Mouse (Mus musculus) cerebellum, adult 9-10 months (tissue): ENCODE data around the gene Spata6.

ENCODE experiments used
- DNase-seq: peaks from one replicate; pipeline ENCODE4 v3.0.0; 2022

The Spata6 gene

GRCm38 (mm10) chr4:111719776-111720661 lies at the start of gene Spata6:
Gene Spata6, plus strand, starts transcription at chr4:111719984.
- DNase-seq = peak; percentile 9

- DNase-seq = no peak
Observed at GRCm38 (mm10) chr4:111670566-111671421, 49.0 kb upstream of the Spata6 start.

- no peak for DNase-seq
Observed at GRCm38 (mm10) chr4:111671440-111671839, 48.3 kb upstream of the Spata6 start.

GRCm38 (mm10) chr4:111673904-111674303 lies 45.9 kb upstream of the Spata6 start:
- DNase-seq = no peak

- no peak for DNase-seq
Observed at GRCm38 (mm10) chr4:111681926-111682325, 37.9 kb upstream of the Spata6 start.

GRCm38 (mm10) chr4:111682793-111683192 lies 37.0 kb upstream of the Spata6 start:
- no peak for DNase-seq

- no peak for DNase-seq
Observed at GRCm38 (mm10) chr4:111683843-111684242, 35.9 kb upstream of the Spata6 start.

- no peak for DNase-seq
Observed at GRCm38 (mm10) chr4:111685951-111686350, 33.8 kb upstream of the Spata6 start.

- peak; percentile 25 for DNase-seq
Observed at GRCm38 (mm10) chr4:111686951-111687350, 32.8 kb upstream of the Spata6 start.

- DNase-seq = peak; percentile 46
Observed at GRCm38 (mm10) chr4:111687613-111688012, 32.2 kb upstream of the Spata6 start.

- DNase-seq = no peak
Observed at GRCm38 (mm10) chr4:111691057-111691543, 28.7 kb upstream of the Spata6 start.

GRCm38 (mm10) chr4:111701381-111701780 lies 18.4 kb upstream of the Spata6 start:
- DNase-seq = no peak

- no peak for DNase-seq
Observed at GRCm38 (mm10) chr4:111704126-111704525, 15.7 kb upstream of the Spata6 start.

- DNase-seq = no peak
Observed at GRCm38 (mm10) chr4:111704975-111705374, 14.8 kb upstream of the Spata6 start.

GRCm38 (mm10) chr4:111719296-111719695 lies 488 bp upstream of the Spata6 start:
- no peak for DNase-seq

- no peak for DNase-seq
Observed at GRCm38 (mm10) chr4:111720662-111721003, 849 bp downstream of the Spata6 start.

- DNase-seq = no peak
Observed at GRCm38 (mm10) chr4:111721121-111721840, 1.5 kb downstream of the Spata6 start.

- DNase-seq = no peak
Observed at GRCm38 (mm10) chr4:111737551-111737950, 17.8 kb downstream of the Spata6 start.

- no peak for DNase-seq
Observed at GRCm38 (mm10) chr4:111780533-111780932, 60.7 kb downstream of the Spata6 start.

GRCm38 (mm10) chr4:111799892-111800291 lies 80.1 kb downstream of the Spata6 start:
- no peak for DNase-seq

- no peak for DNase-seq
Observed at GRCm38 (mm10) chr4:111803164-111803563, 83.4 kb downstream of the Spata6 start.

- DNase-seq = no peak
Observed at GRCm38 (mm10) chr4:111817478-111817877, 97.7 kb downstream of the Spata6 start.

- no peak for DNase-seq
Observed at GRCm38 (mm10) chr4:111838882-111839281, 119.1 kb downstream of the Spata6 start.
